Mouse (Mus musculus) heart, adult 2 months (tissue): ENCODE measurements around the gene Pafah2.

Experiments used
- CTCF ChIP-seq: fragments of 200-600 bp; IDR thresholded peaks from 2 replicates; pipeline ENCODE4 v1.8.1; 2022; ENCODE audit warnings: antibody characterized with exemption, mild to moderate bottlenecking, moderate library complexity
- EP300 ChIP-seq: fragments of 200-500 bp; IDR thresholded peaks from 2 replicates; pipeline ENCODE4 v1.6.1; 2011; ENCODE audit warnings: low read depth, low read length, control low read depth; ENCODE audit not compliant: insufficient read depth
- POLR2A ChIP-seq: fragments of 200-500 bp; IDR thresholded peaks from 2 replicates; pipeline ENCODE4 v1.6.1; 2011; ENCODE audit warnings: mild to moderate bottlenecking, low read depth, low read length, control low read depth; ENCODE audit not compliant: insufficient read depth

DNA sequence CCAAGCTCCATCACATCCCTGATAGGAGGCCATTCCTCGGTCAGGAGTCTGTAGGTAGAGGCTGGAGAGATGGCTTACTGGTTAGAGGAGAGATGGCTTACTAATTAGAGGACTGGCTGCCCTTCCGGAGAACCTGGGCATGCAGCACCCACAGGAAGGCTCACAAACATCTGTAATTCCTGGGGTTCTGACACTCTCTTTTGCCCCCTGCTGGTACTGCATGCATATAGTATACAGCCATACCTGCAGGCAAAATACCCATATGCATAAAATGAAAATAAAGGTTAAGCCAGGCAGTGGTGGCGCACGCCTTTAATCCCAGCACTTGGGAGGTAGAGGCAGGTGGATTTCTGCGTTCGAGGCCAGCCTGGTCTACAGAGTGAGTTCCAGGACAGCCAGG is 8.9 kb upstream of the Pafah2 start:
- no peak for TF ChIP-seq EP300
- peak; percentile 53 for TF ChIP-seq CTCF
- TF ChIP-seq POLR2A, result no peak
